Mouse (Mus musculus): ENCODE data around the gene Sub1. TPM values are rescaled to one million over a fixed set of nuclear protein-coding genes. Genes with fewer than 3 reads are reported as not detected.

Sub1 gene
- polyA plus RNA-seq, 1 experiment from 2014 or later, result 735 TPM

DNA sequence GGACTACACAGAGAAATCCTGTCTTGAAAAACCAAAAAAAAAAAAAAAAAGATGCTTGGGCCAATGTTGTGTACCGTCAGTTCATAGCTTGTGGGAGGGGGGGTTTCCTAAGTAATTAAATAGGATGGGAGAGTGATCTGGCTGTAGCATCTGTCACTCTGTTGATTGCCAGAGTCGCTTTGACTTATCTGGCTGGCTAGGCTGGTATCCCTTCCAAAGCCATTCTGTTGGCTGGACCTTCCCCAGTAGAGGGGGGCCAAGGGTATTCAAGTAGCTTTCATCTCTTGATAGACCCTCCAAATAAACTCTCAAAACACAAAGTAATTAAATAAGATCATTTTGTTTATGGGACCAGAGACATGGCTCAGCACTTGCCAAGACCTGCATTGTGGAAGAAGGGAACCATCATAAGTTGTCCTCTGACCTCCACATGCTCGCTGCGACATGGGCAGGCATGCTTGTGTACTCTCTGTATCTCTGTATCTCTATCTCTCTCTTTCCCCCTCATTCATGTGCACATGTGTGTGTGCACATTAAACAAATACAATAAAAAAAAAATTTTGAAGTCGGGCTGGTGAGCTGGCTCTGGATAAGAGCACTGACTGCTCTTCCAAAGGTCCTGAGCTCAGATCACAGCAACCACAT is 31.5 kb downstream of the Sub1 start:
- no peaks in the 10 kb centered on the region for H3K9me3 ChIP-seq (ENCODE audit: control insufficient read depth, low read length)
- 87% methylated on average over 5 of the region's 5 CpGs for whole genome bisulfite sequencing
- no peaks in the 10 kb centered on the region for H3K27me3 ChIP-seq (ENCODE audit: control insufficient read depth, insufficient read depth, low read length)
- DNase-seq (ENCODE audit: low spot score) (no peak), ATAC-seq (ENCODE audit: insufficient read depth, low FRiP score, low TSS enrichment) (no peak)
- no peak overlapping the region for H3K4me3 ChIP-seq (ENCODE audit: low read depth, low read length)
- H3K4me1 ChIP-seq (ENCODE audit: control insufficient read depth, insufficient read depth, low read length), result no peaks in the 10 kb centered on the region
- no peaks in the 10 kb centered on the region for H3K36me3 ChIP-seq (ENCODE audit: control insufficient read depth, insufficient read depth, low read length)
- no peak overlapping the region for H3K27ac ChIP-seq (ENCODE audit: low read depth, low read length)
- no peak overlapping the region for H3K4me2 ChIP-seq (ENCODE audit: low read depth)
- H3K9ac ChIP-seq (ENCODE audit: low read length), result no peak overlapping the region

DNA sequence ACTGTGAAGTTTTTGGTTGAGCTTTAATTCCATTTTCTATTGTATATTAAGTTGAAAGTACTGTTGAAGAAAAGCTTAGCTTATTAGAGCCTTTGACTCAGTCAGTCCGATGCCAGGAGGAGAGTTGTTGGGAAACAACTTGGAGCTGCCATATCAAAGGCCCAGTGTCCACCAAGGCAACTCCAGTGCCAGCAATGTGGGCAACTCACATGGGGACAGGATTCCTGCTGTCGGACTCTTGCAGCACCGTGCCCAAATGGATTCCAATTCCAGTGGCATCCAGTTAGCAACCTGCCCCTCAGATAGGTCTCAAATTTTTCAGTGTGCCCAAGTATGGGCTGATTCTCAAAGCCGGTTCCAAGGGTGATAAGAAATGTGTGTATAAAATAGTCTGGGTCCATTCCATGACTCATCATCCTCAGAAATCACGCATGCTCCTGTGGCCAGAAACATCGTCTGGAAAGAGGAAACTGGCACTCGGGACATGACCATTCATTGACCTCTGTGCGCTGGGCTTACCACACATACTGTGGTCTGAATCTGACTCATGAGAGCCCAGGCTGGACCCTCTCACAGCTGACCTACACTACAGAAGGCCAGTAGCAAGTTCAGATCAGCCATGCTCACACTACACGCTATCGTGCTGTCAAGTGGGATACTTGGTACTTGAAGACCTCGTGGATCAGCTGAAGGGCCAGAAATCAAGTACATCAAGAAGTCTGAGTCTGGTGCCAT is 32.8 kb downstream of the Sub1 start:
- Histone ChIP-seq H3K4me2 (ENCODE audit: low read depth) (no peak overlapping the region), H3K4me3 (ENCODE audit: low read depth, low read length) (no peak overlapping the region), H3K36me3 (ENCODE audit: control insufficient read depth, insufficient read depth, low read length) (no peaks in the 10 kb centered on the region), H3K9ac (ENCODE audit: low read length) (no peak overlapping the region), H3K27me3 (ENCODE audit: control insufficient read depth, insufficient read depth, low read length) (no peaks in the 10 kb centered on the region), H3K27ac (ENCODE audit: low read depth, low read length) (no peak overlapping the region), H3K9me3 (ENCODE audit: control insufficient read depth, low read length) (no peaks in the 10 kb centered on the region), H3K4me1 (ENCODE audit: control insufficient read depth, insufficient read depth, low read length) (no peaks in the 10 kb centered on the region)
- DNase-seq (ENCODE audit: low spot score), result no peak
- no peak for ATAC-seq (ENCODE audit: insufficient read depth, low FRiP score, low TSS enrichment)
- 92% methylated on average over 11 of the region's 11 CpGs for WGBS

DNA sequence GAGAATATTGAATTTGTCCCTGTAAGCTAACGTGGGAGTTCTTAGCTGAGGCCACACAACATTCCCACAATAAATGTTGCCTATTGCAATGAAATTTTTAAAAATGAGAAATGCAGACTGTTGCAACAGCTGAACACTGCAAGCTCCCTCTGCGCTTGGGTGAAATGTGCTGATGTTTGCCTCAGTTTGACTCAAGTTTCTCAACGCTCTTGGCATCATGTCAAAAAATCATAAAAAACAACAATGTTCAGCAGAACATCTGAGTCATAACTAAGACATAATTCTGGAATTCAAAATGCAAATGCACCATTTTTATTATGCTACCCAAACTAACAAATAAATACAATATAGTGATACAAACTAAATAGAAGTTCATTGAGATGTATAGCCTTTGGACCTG is 37.1 kb downstream of the Sub1 start:
- WGBS, result 90% methylated on average over 3 of the region's 3 CpGs

DNA sequence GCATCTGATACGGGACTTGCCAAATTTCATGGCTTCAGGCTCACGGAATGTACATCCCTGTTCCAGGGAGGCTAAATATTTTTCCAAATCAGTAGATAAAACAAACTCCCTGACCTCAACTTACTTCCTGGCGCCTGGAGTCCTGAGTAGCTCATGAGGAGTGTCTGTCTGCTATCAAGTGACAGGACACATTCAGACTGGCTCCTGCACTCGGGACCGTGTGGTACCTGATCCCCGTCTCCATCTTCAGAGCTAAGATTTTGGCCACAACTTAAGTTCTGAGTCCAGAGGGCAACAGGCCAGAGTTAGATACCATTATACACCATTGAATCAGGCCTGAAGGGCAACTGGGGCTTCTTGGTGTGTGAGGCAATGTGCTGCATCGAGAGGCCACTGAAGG is 40.7 kb downstream of the Sub1 start:
- 86% methylated on average over 7 of the region's 7 CpGs for WGBS
- Histone ChIP-seq H3K36me3 (ENCODE audit: control insufficient read depth, insufficient read depth, low read length) (no peaks in the 10 kb centered on the region), H3K4me2 (ENCODE audit: low read depth) (no peak overlapping the region), H3K9ac (ENCODE audit: low read length) (no peak overlapping the region), H3K27me3 (ENCODE audit: control insufficient read depth, insufficient read depth, low read length) (no peaks in the 10 kb centered on the region), H3K4me3 (ENCODE audit: low read depth, low read length) (no peak overlapping the region), H3K4me1 (ENCODE audit: control insufficient read depth, insufficient read depth, low read length) (no peaks in the 10 kb centered on the region), H3K9me3 (ENCODE audit: control insufficient read depth, low read length) (no peaks in the 10 kb centered on the region), H3K27ac (ENCODE audit: low read depth, low read length) (no peak overlapping the region)
- DNase-seq (ENCODE audit: low spot score) (no peak), ATAC-seq (ENCODE audit: insufficient read depth, low FRiP score, low TSS enrichment) (no peak)

More for the DNA sequence above, 37.1 kb downstream of the Sub1 start:
- no peak overlapping the region for H3K4me2 ChIP-seq (ENCODE audit: low read depth)
- no peak overlapping the region for H3K27ac ChIP-seq (ENCODE audit: low read depth, low read length)
- no peaks in the 10 kb centered on the region for H3K9me3 ChIP-seq (ENCODE audit: control insufficient read depth, low read length)
- DNase-seq (ENCODE audit: low spot score) (no peak), ATAC-seq (ENCODE audit: insufficient read depth, low FRiP score, low TSS enrichment) (no peak)
- H3K4me1 ChIP-seq (ENCODE audit: control insufficient read depth, insufficient read depth, low read length), result no peaks in the 10 kb centered on the region
- H3K27me3 ChIP-seq (ENCODE audit: control insufficient read depth, insufficient read depth, low read length), result no peaks in the 10 kb centered on the region
- no peak overlapping the region for H3K9ac ChIP-seq (ENCODE audit: low read length)
- H3K4me3 ChIP-seq (ENCODE audit: low read depth, low read length), result no peak overlapping the region
- no peaks in the 10 kb centered on the region for H3K36me3 ChIP-seq (ENCODE audit: control insufficient read depth, insufficient read depth, low read length)

DNA sequence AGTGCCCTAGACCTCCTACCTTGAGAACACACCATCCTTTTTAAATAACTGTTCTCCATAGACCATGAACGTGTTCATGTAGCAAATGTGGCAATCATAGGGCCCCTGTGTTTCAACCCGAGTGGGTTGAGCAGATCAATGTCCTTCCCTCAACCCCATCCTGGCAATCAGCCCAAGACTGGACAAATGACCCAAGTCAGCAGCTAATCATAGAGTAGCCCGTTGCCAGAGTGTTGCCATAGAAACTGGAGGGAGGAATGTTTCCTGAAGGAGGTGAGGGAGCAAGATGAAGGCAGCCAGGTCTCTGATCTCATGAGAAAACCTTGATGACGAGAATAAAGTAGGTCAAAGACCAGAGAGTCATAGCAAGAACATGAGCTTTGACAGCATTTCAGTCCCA is 42.6 kb downstream of the Sub1 start:
- no peaks in the 10 kb centered on the region for H3K4me1 ChIP-seq (ENCODE audit: control insufficient read depth, insufficient read depth, low read length)
- no peak overlapping the region for H3K27ac ChIP-seq (ENCODE audit: low read depth, low read length)
- no peak overlapping the region for H3K4me3 ChIP-seq (ENCODE audit: low read depth, low read length)
- WGBS, result 58% methylated on average over 4 of the region's 4 CpGs
- no peak overlapping the region for H3K4me2 ChIP-seq (ENCODE audit: low read depth)
- H3K9me3 ChIP-seq (ENCODE audit: control insufficient read depth, low read length), result no peaks in the 10 kb centered on the region
- DNase-seq (ENCODE audit: low spot score), result no peak
- no peaks in the 10 kb centered on the region for H3K36me3 ChIP-seq (ENCODE audit: control insufficient read depth, insufficient read depth, low read length)
- ATAC-seq (ENCODE audit: insufficient read depth, low FRiP score, low TSS enrichment), result no peak
- H3K27me3 ChIP-seq (ENCODE audit: control insufficient read depth, insufficient read depth, low read length), result no peaks in the 10 kb centered on the region
- no peak overlapping the region for H3K9ac ChIP-seq (ENCODE audit: low read length)

DNA sequence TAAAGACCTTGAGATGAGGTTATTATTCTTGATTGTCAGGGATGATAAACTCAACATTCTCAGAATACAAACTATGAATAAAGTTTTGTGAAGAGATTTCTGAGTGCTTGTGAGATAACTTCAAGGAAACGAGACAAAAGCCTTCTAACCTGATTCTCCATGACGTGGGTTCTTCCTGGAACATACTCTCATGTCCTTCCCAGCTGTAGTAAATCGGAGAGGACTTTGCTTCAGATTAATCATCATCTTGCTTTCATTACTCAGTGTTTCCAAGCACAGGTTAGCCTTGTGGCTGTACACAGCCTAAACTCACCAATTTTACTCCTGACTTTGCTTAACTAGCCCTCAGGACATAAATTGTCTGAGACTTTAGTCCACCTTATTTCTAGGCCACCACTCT is 44.6 kb downstream of the Sub1 start:
- H3K27me3 ChIP-seq (ENCODE audit: control insufficient read depth, insufficient read depth, low read length), result no peaks in the 10 kb centered on the region
- no peaks in the 10 kb centered on the region for H3K9me3 ChIP-seq (ENCODE audit: control insufficient read depth, low read length)
- no peaks in the 10 kb centered on the region for H3K4me1 ChIP-seq (ENCODE audit: control insufficient read depth, insufficient read depth, low read length)
- H3K27ac ChIP-seq (ENCODE audit: low read depth, low read length), result no peak overlapping the region
- ATAC-seq (ENCODE audit: insufficient read depth, low FRiP score, low TSS enrichment), result no peak
- no peak overlapping the region for H3K4me2 ChIP-seq (ENCODE audit: low read depth)
- DNase-seq (ENCODE audit: low spot score), result no peak
- WGBS, result 92% methylated on average over 3 of the region's 3 CpGs
- H3K36me3 ChIP-seq (ENCODE audit: control insufficient read depth, insufficient read depth, low read length), result no peaks in the 10 kb centered on the region
- no peak overlapping the region for H3K9ac ChIP-seq (ENCODE audit: low read length)
- no peak overlapping the region for H3K4me3 ChIP-seq (ENCODE audit: low read depth, low read length)

DNA sequence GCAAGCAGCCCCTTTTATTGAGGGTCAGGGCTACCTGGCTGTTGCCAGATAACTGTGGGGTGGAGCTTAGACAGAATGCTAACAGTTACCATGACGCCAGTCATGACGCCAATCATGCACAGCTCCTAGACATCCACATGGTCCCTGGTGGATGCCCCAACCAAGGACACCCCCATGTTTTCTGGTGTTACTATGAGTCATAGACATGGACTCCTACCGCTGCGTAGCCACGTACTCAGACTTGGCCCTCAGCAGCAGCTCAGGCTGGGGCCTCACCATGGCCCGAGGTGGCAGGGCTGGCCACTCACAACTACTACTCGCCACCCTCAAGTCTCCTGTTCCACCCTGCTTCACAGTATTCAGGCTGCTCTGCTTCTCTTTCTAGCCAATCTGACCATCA is 45.6 kb downstream of the Sub1 start:
- DNase-seq (ENCODE audit: low spot score) (no peak), ATAC-seq (ENCODE audit: insufficient read depth, low FRiP score, low TSS enrichment) (no peak)
- Histone ChIP-seq H3K9me3 (ENCODE audit: control insufficient read depth, low read length) (no peaks in the 10 kb centered on the region), H3K4me3 (ENCODE audit: low read depth, low read length) (no peak overlapping the region), H3K4me1 (ENCODE audit: control insufficient read depth, insufficient read depth, low read length) (no peaks in the 10 kb centered on the region), H3K9ac (ENCODE audit: low read length) (no peak overlapping the region), H3K27me3 (ENCODE audit: control insufficient read depth, insufficient read depth, low read length) (no peaks in the 10 kb centered on the region), H3K4me2 (ENCODE audit: low read depth) (no peak overlapping the region), H3K36me3 (ENCODE audit: control insufficient read depth, insufficient read depth, low read length) (no peaks in the 10 kb centered on the region), H3K27ac (ENCODE audit: low read depth, low read length) (no peak overlapping the region)
- 90% methylated on average over 7 of the region's 7 CpGs for WGBS

DNA sequence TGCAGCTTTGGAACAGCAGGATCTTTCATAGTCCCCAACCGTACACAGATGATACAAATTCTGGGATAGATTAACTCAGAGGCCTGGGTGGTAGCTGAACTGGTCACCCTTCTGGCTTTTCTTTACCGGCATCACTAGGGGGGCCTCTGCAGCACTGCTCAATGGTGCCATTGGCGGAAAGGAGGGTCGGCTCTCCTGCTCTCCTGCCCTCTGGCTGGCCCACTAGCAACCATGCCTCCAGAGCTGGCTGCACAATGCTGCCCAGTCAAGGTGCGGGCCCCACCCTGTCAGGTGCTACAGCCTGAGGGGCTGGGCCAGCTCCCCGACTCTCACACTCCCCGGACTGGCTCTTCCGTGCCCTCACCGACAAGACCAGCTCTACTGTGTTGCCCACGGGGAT is 46.6 kb downstream of the Sub1 start:
- Histone ChIP-seq H3K36me3 (ENCODE audit: control insufficient read depth, insufficient read depth, low read length) (no peaks in the 10 kb centered on the region), H3K4me3 (ENCODE audit: low read depth, low read length) (no peak overlapping the region), H3K27ac (ENCODE audit: low read depth, low read length) (no peak overlapping the region), H3K27me3 (ENCODE audit: control insufficient read depth, insufficient read depth, low read length) (no peaks in the 10 kb centered on the region), H3K4me1 (ENCODE audit: control insufficient read depth, insufficient read depth, low read length) (no peaks in the 10 kb centered on the region), H3K9ac (ENCODE audit: low read length) (no peak overlapping the region), H3K4me2 (ENCODE audit: low read depth) (no peak overlapping the region), H3K9me3 (ENCODE audit: control insufficient read depth, low read length) (no peaks in the 10 kb centered on the region)
- ATAC-seq (ENCODE audit: insufficient read depth, low FRiP score, low TSS enrichment) (no peak), DNase-seq (ENCODE audit: low spot score) (no peak)
- WGBS, result 87% methylated on average over 10 of the region's 10 CpGs

DNA sequence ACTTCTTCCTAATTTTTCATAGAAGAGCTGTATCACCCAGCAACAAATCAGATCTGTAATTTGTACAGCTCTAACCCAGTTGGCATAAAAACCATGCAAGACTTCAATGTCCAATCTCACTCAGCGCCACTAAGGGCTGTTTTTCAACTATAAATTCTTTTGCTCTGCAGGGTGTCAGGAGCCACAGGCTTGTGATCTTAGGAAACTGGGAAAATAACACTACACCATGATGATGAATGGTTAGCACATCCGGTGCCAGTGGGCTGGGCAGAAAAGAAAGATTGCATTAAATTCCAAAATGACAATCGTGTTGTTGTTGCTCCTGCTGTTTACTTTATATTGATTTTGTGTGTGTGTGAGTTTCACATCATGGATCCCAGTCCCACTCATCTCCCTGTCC is 47.3 kb downstream of the Sub1 start:
- Histone ChIP-seq H3K9me3 (ENCODE audit: control insufficient read depth, low read length) (no peaks in the 10 kb centered on the region), H3K27ac (ENCODE audit: low read depth, low read length) (no peak overlapping the region), H3K36me3 (ENCODE audit: control insufficient read depth, insufficient read depth, low read length) (no peaks in the 10 kb centered on the region), H3K27me3 (ENCODE audit: control insufficient read depth, insufficient read depth, low read length) (no peaks in the 10 kb centered on the region), H3K4me1 (ENCODE audit: control insufficient read depth, insufficient read depth, low read length) (no peaks in the 10 kb centered on the region), H3K4me2 (ENCODE audit: low read depth) (no peak overlapping the region), H3K9ac (ENCODE audit: low read length) (no peak overlapping the region), H3K4me3 (ENCODE audit: low read depth, low read length) (no peak overlapping the region)
- ATAC-seq (ENCODE audit: insufficient read depth, low FRiP score, low TSS enrichment) (no peak), DNase-seq (ENCODE audit: low spot score) (no peak)
- 80% methylated on average over 3 of the region's 3 CpGs for WGBS

Measured in neural tube, embryonic 11.5 days (tissue).